Comparison of ENCODE assay signal across 8 mouse cellular contexts in genomic region chr11:103247504-103248177, GRCm38 (mm10). TPM values are rescaled to one million over a fixed set of nuclear protein-coding genes. Genes with fewer than 3 reads are reported as not detected.
DNase-seq lines count a peak whose midpoint lies in the region; ATAC-seq and TF ChIP-seq lines count a peak whose summit lies in the region.

No protein-coding gene starts in this region.

- TF ChIP-seq CTCF in lung, embryonic 14.5 days (IDR thresholded peaks at IDR 0.05; ENCODE audit: low read depth) = no peak
- no peak for TF ChIP-seq CTCF in small intestine, adult 2 months (IDR thresholded peaks at IDR 0.05; ENCODE audit: extremely low read depth, insufficient read length, insufficient replicate concordance, low read depth, low read length)

- H3K27me3 ChIP-seq in neural tube, embryonic 13.5 days = no peaks in the 10 kb centered on the region
- no peaks in the 10 kb centered on the region for H3K27me3 ChIP-seq in embryonic facial prominence, embryonic 15.5 days
- no peaks in the 10 kb centered on the region for H3K27me3 ChIP-seq in heart, embryonic 13.5 days (replicated peaks)
- no peaks in the 10 kb centered on the region for H3K27me3 ChIP-seq in lung, embryonic 14.5 days (ENCODE audit: insufficient read depth, low read length)
- no peaks in the 10 kb centered on the region for H3K27me3 ChIP-seq in small intestine, adult 2 months (ENCODE audit: control insufficient read depth, insufficient read depth, low read length)

- H3K4me2 ChIP-seq in neural tube, embryonic 13.5 days = no peak overlapping the region
- no peak overlapping the region for H3K4me2 ChIP-seq in embryonic facial prominence, embryonic 15.5 days (replicated peaks)
- H3K4me2 ChIP-seq in heart, embryonic 13.5 days = peak overlapping the region; percentile 37
- peak overlapping the region; percentile 18; the same call in 1 of the 2 replicates for H3K4me2 ChIP-seq in lung, embryonic 14.5 days

- H3K4me3 ChIP-seq in neural tube, embryonic 13.5 days = no peak overlapping the region
- H3K4me3 ChIP-seq in embryonic facial prominence, embryonic 15.5 days (replicated peaks) = no peak overlapping the region
- H3K4me3 ChIP-seq in heart, embryonic 13.5 days = no peak overlapping the region
- H3K4me3 ChIP-seq in lung, embryonic 14.5 days (ENCODE audit: low read depth, low read length) = no peak overlapping the region
- no peak overlapping the region for H3K4me3 ChIP-seq in small intestine, adult 2 months (ENCODE audit: low read depth, low read length)

- TF ChIP-seq POLR2A in small intestine, adult 2 months (IDR thresholded peaks at IDR 0.05; ENCODE audit: low read depth, low read length) = no peak

- 66% methylated on average over 11 of the region's 11 CpGs for WGBS in neural tube, embryonic 13.5 days
- WGBS in embryonic facial prominence, embryonic 15.5 days = 38% methylated on average over 11 of the region's 11 CpGs
- WGBS in heart, embryonic 13.5 days = 36% methylated on average over 11 of the region's 11 CpGs
- WGBS in lung, embryonic 14.5 days = 39% methylated on average over 11 of the region's 11 CpGs
- 67% methylated on average over 11 of the region's 11 CpGs for WGBS in small intestine, adult 2 months

- H3K27ac ChIP-seq in neural tube, embryonic 13.5 days (replicated peaks) = peak overlapping the region; percentile 73
- H3K27ac ChIP-seq in embryonic facial prominence, embryonic 15.5 days (replicated peaks) = peak overlapping the region; percentile 76
- peak overlapping the region; percentile 81 for H3K27ac ChIP-seq in heart, embryonic 13.5 days (replicated peaks)
- peak overlapping the region; percentile 81 for H3K27ac ChIP-seq in lung, embryonic 14.5 days (ENCODE audit: low read depth)
- H3K27ac ChIP-seq in small intestine, adult 2 months (ENCODE audit: insufficient read depth, low read depth, low read length) = peak overlapping the region; percentile 23; the same call in 1 of the 2 replicates

- H3K9ac ChIP-seq in neural tube, embryonic 13.5 days = 0 out of 2 replicates have a peak overlapping the region, but pooled peaks have one; percentile 5
- H3K9ac ChIP-seq in embryonic facial prominence, embryonic 15.5 days = no peak overlapping the region
- peak overlapping the region; percentile 37 for H3K9ac ChIP-seq in heart, embryonic 13.5 days
- H3K9ac ChIP-seq in lung, embryonic 14.5 days = no peak overlapping the region

- peak; percentile 25; the same call in 1 of the 2 replicates for ATAC-seq in neural tube, embryonic 13.5 days (ENCODE audit: low read depth)
- peak; percentile 48 for ATAC-seq in embryonic facial prominence, embryonic 15.5 days (ENCODE audit: insufficient number of reproducible peaks, low FRiP score, low TSS enrichment, low read depth)
- 0 out of 2 replicates have a peak, but pooled peaks have one; percentile 17 for ATAC-seq in heart, embryonic 13.5 days (ENCODE audit: extremely low read depth, insufficient number of reproducible peaks, low FRiP score, low TSS enrichment)
- ATAC-seq in lung, embryonic 14.5 days (ENCODE audit: insufficient read depth) = peak; percentile 71

- no peaks in the 10 kb centered on the region for H3K36me3 ChIP-seq in neural tube, embryonic 13.5 days
- H3K36me3 ChIP-seq in embryonic facial prominence, embryonic 15.5 days = no peaks in the 10 kb centered on the region
- no peaks in the 10 kb centered on the region for H3K36me3 ChIP-seq in heart, embryonic 13.5 days
- no peaks in the 10 kb centered on the region for H3K36me3 ChIP-seq in lung, embryonic 14.5 days (ENCODE audit: insufficient read depth)
- no peaks in the 10 kb centered on the region; the same call in 1 of the 2 replicates for H3K36me3 ChIP-seq in small intestine, adult 2 months (ENCODE audit: control insufficient read depth, insufficient read depth, low read length)

- H3K4me1 ChIP-seq in neural tube, embryonic 13.5 days (replicated peaks) = peaks cover 47% of the 10 kb centered on the region
- H3K4me1 ChIP-seq in embryonic facial prominence, embryonic 15.5 days = peaks cover 57% of the 10 kb centered on the region
- peaks cover 62% of the 10 kb centered on the region for H3K4me1 ChIP-seq in heart, embryonic 13.5 days
- H3K4me1 ChIP-seq in lung, embryonic 14.5 days (ENCODE audit: insufficient read depth) = peaks cover 25% of the 10 kb centered on the region
- peaks cover 30% of the 10 kb centered on the region for H3K4me1 ChIP-seq in small intestine, adult 2 months (ENCODE audit: control insufficient read depth, insufficient read depth, insufficient read length, low read length)

- DNase-seq in neural tube, embryonic 10.5 days (ENCODE audit: extremely low spot score, low spot score) = no peak
- peak; percentile 90 to 92 for DNase-seq in kidney, postnatal 25 days
- peak; percentile 97 for DNase-seq in lung, embryonic 14.5 days
- no peak for DNase-seq in natural killer cell, adult 2 months (ENCODE audit: low spot score in 2 of 2)

- no peaks in the 10 kb centered on the region for H3K9me3 ChIP-seq in neural tube, embryonic 13.5 days
- H3K9me3 ChIP-seq in embryonic facial prominence, embryonic 15.5 days (replicated peaks) = no peaks in the 10 kb centered on the region
- no peaks in the 10 kb centered on the region for H3K9me3 ChIP-seq in heart, embryonic 13.5 days
- H3K9me3 ChIP-seq in lung, embryonic 14.5 days (ENCODE audit: low read depth, low read length) = no peaks in the 10 kb centered on the region

RNA-seq across cellular contexts. Expression of gene Map3k14, which starts 19.6 kb away (rescaled TPM):
- polyA plus RNA-seq in neural tube, embryonic 13.5 days (2015; fragmentation: Nextera tagmentation; extraction: Ambion mirVana) = 3.5 and 4.7 TPM in 2 replicates
- polyA plus RNA-seq in embryonic facial prominence, embryonic 15.5 days (2015; fragmentation: Nextera tagmentation; extraction: Ambion mirVana) = 5.1 and 5.3 TPM in 2 replicates
- 1.8 and 1.9 TPM in 2 replicates for polyA plus RNA-seq in heart, embryonic 13.5 days (2015; fragmentation: Nextera tagmentation; extraction: Ambion mirVana)
- 3.1 and 3.9 TPM in 2 replicates for polyA plus RNA-seq in lung, embryonic 14.5 days (2014; fragmentation: Nextera tagmentation; extraction: Ambion mirVana)
- 9.9 and 12.7 TPM in 2 replicates for polyA plus RNA-seq in small intestine, adult 2 months (2012; rRNA removed)

RNA-seq across cellular contexts. Expression of gene Spata32, which starts 29.4 kb away (rescaled TPM):
- 0.17 and 0.28 TPM in 2 replicates for polyA plus RNA-seq in neural tube, embryonic 13.5 days (2015; fragmentation: Nextera tagmentation; extraction: Ambion mirVana)
- polyA plus RNA-seq in embryonic facial prominence, embryonic 15.5 days (2015; fragmentation: Nextera tagmentation; extraction: Ambion mirVana) = not detected in 2 replicates
- polyA plus RNA-seq in heart, embryonic 13.5 days (2015; fragmentation: Nextera tagmentation; extraction: Ambion mirVana) = not detected in 2 replicates
- polyA plus RNA-seq in lung, embryonic 14.5 days (2014; fragmentation: Nextera tagmentation; extraction: Ambion mirVana) = not detected in 2 replicates
- polyA plus RNA-seq in small intestine, adult 2 months (2012; rRNA removed) = not detected in 2 replicates

RNA-seq across cellular contexts. Expression of gene 1700023F06Rik, which starts 39.3 kb away (rescaled TPM):
- 0.72 and 0.95 TPM in 2 replicates for polyA plus RNA-seq in neural tube, embryonic 13.5 days (2015; fragmentation: Nextera tagmentation; extraction: Ambion mirVana)
- polyA plus RNA-seq in embryonic facial prominence, embryonic 15.5 days (2015; fragmentation: Nextera tagmentation; extraction: Ambion mirVana) = 1.4 and 2.0 TPM in 2 replicates
- polyA plus RNA-seq in heart, embryonic 13.5 days (2015; fragmentation: Nextera tagmentation; extraction: Ambion mirVana) = not detected in 2 replicates
- 0.89 and 1.2 TPM in 2 replicates for polyA plus RNA-seq in lung, embryonic 14.5 days (2014; fragmentation: Nextera tagmentation; extraction: Ambion mirVana)
- polyA plus RNA-seq in small intestine, adult 2 months (2012; rRNA removed) = 0.50 and 0.51 TPM in 2 replicates

Comparison
In these comparisons a context has a peak if more than half of its experiments do, and no peak if none do; other contexts are left out.
1. ATAC-seq: peak in every context shown above with its lines; median percentile 71 in lung, embryonic 14.5 days; 48 in embryonic facial prominence, embryonic 15.5 days; 25 in neural tube, embryonic 13.5 days; 17 in heart, embryonic 13.5 days.
2. H3K27ac ChIP-seq: peak in every context shown above with its lines; median percentile 81 in heart, embryonic 13.5 days; 81 in lung, embryonic 14.5 days; 76 in embryonic facial prominence, embryonic 15.5 days; 73 in neural tube, embryonic 13.5 days; 23 in small intestine, adult 2 months.
3. H3K4me2 ChIP-seq: peak in heart, embryonic 13.5 days (single experiment) and lung, embryonic 14.5 days (single experiment); none in neural tube, embryonic 13.5 days (single experiment) and embryonic facial prominence, embryonic 15.5 days (single experiment).
4. H3K9ac ChIP-seq: peak in neural tube, embryonic 13.5 days (single experiment) and heart, embryonic 13.5 days (single experiment); none in embryonic facial prominence, embryonic 15.5 days (single experiment) and lung, embryonic 14.5 days (single experiment).
5. DNase-seq: peak in kidney, postnatal 25 days (2 of 2) and lung, embryonic 14.5 days (single experiment); none in neural tube, embryonic 10.5 days (single experiment) and natural killer cell, adult 2 months (0 of 2).